Mouse (Mus musculus) telencephalon, adult 2 months (tissue): ENCODE measurements around the gene Clk4.

Experiments used
- DNase-seq: peaks from one replicate; pipeline ENCODE4 v3.0.0-alpha.2; 2011; ENCODE audit warnings: low read depth, low spot score

Gene Clk4

GRCm38 (mm10) chr11:51261680-51262219 lies at the start of gene Clk4:
Gene Clk4, plus strand, starts transcription at chr11:51261730.
- DNase-seq: no peak

GRCm38 (mm10) chr11:51214021-51214420 lies 47.5 kb upstream of the Clk4 start:
- DNase-seq: no peak

- DNase-seq: no peak
Observed at GRCm38 (mm10) chr11:51219396-51219980, 42.0 kb upstream of the Clk4 start.

- DNase-seq: no peak
Observed at GRCm38 (mm10) chr11:51220308-51220707, 41.2 kb upstream of the Clk4 start, which contains the start of gene Gm12569. Gene Gm12569, plus strand, starts transcription at chr11:51220473.

GRCm38 (mm10) chr11:51227104-51227503 lies 34.4 kb upstream of the Clk4 start:
- peak; percentile 60 for DNase-seq

GRCm38 (mm10) chr11:51234626-51235025 lies 26.9 kb upstream of the Clk4 start:
- no peak for DNase-seq

- no peak for DNase-seq
Observed at GRCm38 (mm10) chr11:51242897-51243296, 18.6 kb upstream of the Clk4 start.

- no peak for DNase-seq
Observed at GRCm38 (mm10) chr11:51257006-51257405, 4.5 kb upstream of the Clk4 start.

GRCm38 (mm10) chr11:51262342-51263285 lies 1.1 kb downstream of the Clk4 start, which contains the start of gene BC049762:
Gene BC049762, minus strand, starts transcription at chr11:51263046.
- DNase-seq: peak; percentile 95

GRCm38 (mm10) chr11:51263286-51263831 lies 1.8 kb downstream of the Clk4 start:
- peak; percentile 18 for DNase-seq

- no peak for DNase-seq
Observed at GRCm38 (mm10) chr11:51264352-51264751, 2.8 kb downstream of the Clk4 start.

GRCm38 (mm10) chr11:51265326-51265725 lies 3.8 kb downstream of the Clk4 start:
- DNase-seq: no peak

- DNase-seq: no peak
Observed at GRCm38 (mm10) chr11:51274418-51274817, 12.9 kb downstream of the Clk4 start.

- DNase-seq: no peak
Observed at GRCm38 (mm10) chr11:51289564-51290041, 28.1 kb downstream of the Clk4 start, which contains the start of gene Col23a1. Gene Col23a1, plus strand, starts transcription at chr11:51289920.

- DNase-seq: no peak
Observed at GRCm38 (mm10) chr11:51290066-51290955, 28.8 kb downstream of the Clk4 start.

- peak; percentile 17 for DNase-seq
Observed at GRCm38 (mm10) chr11:51293956-51294530, 32.5 kb downstream of the Clk4 start.

- DNase-seq: no peak
Observed at GRCm38 (mm10) chr11:51295742-51296141, 34.2 kb downstream of the Clk4 start.

GRCm38 (mm10) chr11:51298691-51299090 lies 37.2 kb downstream of the Clk4 start:
- no peak for DNase-seq

GRCm38 (mm10) chr11:51302396-51302795 lies 40.9 kb downstream of the Clk4 start:
- no peak for DNase-seq

GRCm38 (mm10) chr11:51303981-51304553 lies 42.5 kb downstream of the Clk4 start:
- peak; percentile 18 for DNase-seq
